9 mouse cellular contexts compared by ENCODE assay signal in the genomic region with DNA sequence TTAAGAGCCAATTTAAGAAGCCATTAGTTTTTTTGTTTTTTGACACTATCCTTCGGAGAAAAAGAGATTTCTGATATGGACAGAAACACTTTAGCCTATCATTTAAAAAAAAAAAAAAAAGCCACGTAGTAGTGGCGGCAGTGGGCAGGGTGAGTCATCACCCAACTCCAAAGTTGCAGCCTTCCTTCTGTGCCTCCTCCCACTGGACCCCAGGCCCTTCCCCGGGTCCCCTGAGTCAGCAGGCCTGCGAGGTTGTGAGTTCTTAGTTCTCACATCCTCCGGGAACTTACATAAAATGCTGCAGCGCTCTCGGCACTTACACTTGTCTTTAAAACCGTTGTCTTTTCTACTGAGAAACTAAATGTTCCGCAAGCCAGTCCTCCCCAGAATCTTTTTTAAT. TPM values are rescaled to one million over a fixed set of nuclear protein-coding genes. Genes with fewer than 3 reads are reported as not detected.
DNase-seq lines count a peak whose midpoint lies in the region; ATAC-seq and TF ChIP-seq lines count a peak whose summit lies in the region.
"Had no signal": no experiment of that assay in that cellular context is flagged by ENCODE, and none has a peak within 500 bp of the region (broad histone marks: within the 10 kb centered on the region; RNA-seq: fewer than 3 reads in every experiment).

No protein-coding gene starts in this region.

- H3K27me3 ChIP-seq in megakaryocyte, embryonic 14.5 days (replicated peaks) = no peaks in the 10 kb centered on the region
- no peaks in the 10 kb centered on the region for H3K27me3 ChIP-seq in stomach, postnatal 0 days (ENCODE audit: control insufficient read depth, insufficient read depth, low read length)
- H3K27me3 ChIP-seq: Patski had no signal

- peaks cover 69% of the 10 kb centered on the region for H3K4me1 ChIP-seq in megakaryocyte, embryonic 14.5 days
- no peaks in the 10 kb centered on the region for H3K4me1 ChIP-seq in stomach, postnatal 0 days (replicated peaks; ENCODE audit: control insufficient read depth, insufficient read depth)

- 11% methylated on average over 10 of the region's 10 CpGs for WGBS in stomach, postnatal 0 days

- H3K9me3 ChIP-seq in megakaryocyte, embryonic 14.5 days = no peaks in the 10 kb centered on the region
- no peaks in the 10 kb centered on the region for H3K9me3 ChIP-seq in stomach, postnatal 0 days (ENCODE audit: control insufficient read depth, low read length)

- peak overlapping the region; percentile 74 for H3K4me2 ChIP-seq in stomach, postnatal 0 days (replicated peaks; ENCODE audit: low read depth)

- peak overlapping the region; percentile 32; the same call in 1 of the 2 replicates for H3K9ac ChIP-seq in stomach, postnatal 0 days (ENCODE audit: low read length)

- no peak for TF ChIP-seq CTCF in stomach, postnatal 0 days (IDR thresholded peaks at IDR 0.05; ENCODE audit: low read depth)

- ATAC-seq in stomach, postnatal 0 days (ENCODE audit: low FRiP score, low TSS enrichment) = no peak
- ATAC-seq: Patski had no signal

- H3K4me3 ChIP-seq in megakaryocyte, embryonic 14.5 days (replicated peaks) = peak overlapping the region; percentile 98
- peak overlapping the region; percentile 83 for H3K4me3 ChIP-seq in stomach, postnatal 0 days (ENCODE audit: low read depth, low read length)

- DNase-seq in gastrocnemius, postnatal 10 days = peak; percentile 29
- DNase-seq in gastrocnemius, adult 8-10 months (ENCODE audit: low spot score in 2 of 2) = no peak
- peak; percentile 20 for DNase-seq in T-cell, adult 2 months (ENCODE audit: low spot score)
- peak; percentile 71 for DNase-seq in fibroblast of lung, adult 2 months (ENCODE audit: low read depth)
- peak; percentile 42 to 50 for DNase-seq in heart, postnatal 14 days
- peak; percentile 43 to 86 for DNase-seq in left cerebral cortex, postnatal 25 days (ENCODE audit: low spot score in 2 of 2)
- peak; percentile 50 for DNase-seq in stomach, postnatal 0 days (ENCODE audit: low spot score)

- H3K36me3 ChIP-seq in megakaryocyte, embryonic 14.5 days (replicated peaks; ENCODE audit: low read length) = peaks cover 51% of the 10 kb centered on the region
- H3K36me3 ChIP-seq in stomach, postnatal 0 days (ENCODE audit: control insufficient read depth, insufficient read depth, low read length) = no peaks in the 10 kb centered on the region

- intact Hi-C loops in heart, postnatal 14 days (cut with DNase I) = loop anchor here (2.0 to 10.0 kb wide), 2 partner anchors 25 to 433 kb away; no protein-coding TSS in a partner anchor
- intact Hi-C loops in left cerebral cortex, postnatal 25 days (cut with DNase I) = loop anchor here (2.0 to 5.0 kb wide), 2 partner anchors 59 to 96 kb away; no protein-coding TSS in a partner anchor

- H3K27ac ChIP-seq in stomach, postnatal 0 days (replicated peaks) = no peak overlapping the region

- no peak for TF ChIP-seq EP300 in stomach, postnatal 0 days (optimal IDR thresholded peaks at IDR 0.05)

RNA-seq across cellular contexts. Expression of a gene that starts 2.0 kb away (rescaled TPM):
- total RNA-seq in gastrocnemius, postnatal 10 days (2021) = 10 to 100 TPM; 36.7 to 44.2 TPM
- total RNA-seq in gastrocnemius, adult 8-10 months (2022) = 10 to 100 TPM; 28.5 to 36.0 (median 30.5) TPM
- 10 to 100 TPM; 36.2 to 38.2 TPM for total RNA-seq in heart, postnatal 14 days (2021)
- 10 to 100 TPM; 73.1 to 74.8 TPM for total RNA-seq in left cerebral cortex, postnatal 25 days (2021)
- 31.3 and 53.1 TPM in 2 replicates for polyA plus RNA-seq in megakaryocyte, embryonic 14.5 days (2012; ENCODE audit: insufficient read depth, low replicate concordance)
- 28.9 and 29.0 TPM in 2 replicates for polyA plus RNA-seq in stomach, postnatal 0 days (2015; fragmentation: Nextera tagmentation; extraction: Ambion mirVana)

RNA-seq across cellular contexts. Expression of a gene that starts 33.5 kb away (rescaled TPM):
- 10 to 100 TPM; 23.7 to 25.6 TPM for total RNA-seq in gastrocnemius, postnatal 10 days (2021)
- 10 to 100 TPM; 14.8 to 23.2 (median 22.2) TPM for total RNA-seq in gastrocnemius, adult 8-10 months (2022)
- total RNA-seq in heart, postnatal 14 days (2021) = 10 to 100 TPM; 15.3 to 20.0 TPM
- 10 to 100 TPM; 25.5 to 29.1 TPM for total RNA-seq in left cerebral cortex, postnatal 25 days (2021)
- polyA plus RNA-seq in megakaryocyte, embryonic 14.5 days (2012; ENCODE audit: insufficient read depth, low replicate concordance) = 3.6 and 17.0 TPM in 2 replicates
- polyA plus RNA-seq in stomach, postnatal 0 days (2015; fragmentation: Nextera tagmentation; extraction: Ambion mirVana) = 16.1 and 17.8 TPM in 2 replicates

Comparison
In these comparisons a context has a peak if more than half of its experiments do, and no peak if none do; other contexts are left out.
1. DNase-seq: peak in gastrocnemius, postnatal 10 days (single experiment), T-cell, adult 2 months (single experiment), fibroblast of lung, adult 2 months (single experiment), heart, postnatal 14 days (2 of 2), left cerebral cortex, postnatal 25 days (2 of 2) and stomach, postnatal 0 days (single experiment); none in gastrocnemius, adult 8-10 months (0 of 2).